Mouse (Mus musculus): ENCODE measurements around the gene Acap1. TPM values are rescaled to one million over a fixed set of nuclear protein-coding genes. Genes with fewer than 3 reads are reported as not detected.

Gene Acap1
- polyA plus RNA-seq, 1 experiment: 11.6 TPM

DNA sequence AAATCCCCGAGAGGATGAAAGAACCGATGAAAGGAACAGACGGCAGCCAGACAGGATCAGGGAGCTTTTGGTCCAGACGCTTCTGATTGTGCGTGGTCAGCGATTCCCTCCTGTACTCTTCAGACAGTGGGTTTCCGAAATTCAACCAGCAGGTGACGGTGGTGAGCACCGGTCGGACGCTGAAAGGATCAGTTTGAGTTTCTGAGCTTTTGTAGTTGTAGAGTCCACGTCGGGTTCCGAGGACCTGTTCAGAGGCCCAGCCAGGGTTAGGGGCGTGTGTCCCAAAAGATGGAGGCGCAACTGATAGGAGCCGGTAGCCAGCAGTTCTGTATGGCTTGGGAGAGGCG lies 14.9 kb downstream of the Acap1 start:
- Histone ChIP-seq H3K36me3 (ENCODE audit: control insufficient read depth, insufficient read depth, low read length) (no peaks in the 10 kb centered on the region), H3K4me1 (ENCODE audit: control insufficient read depth, insufficient read depth, insufficient read length, low read length) (peaks cover 11% of the 10 kb centered on the region), H3K27me3 (ENCODE audit: control insufficient read depth, insufficient read depth, low read length) (no peaks in the 10 kb centered on the region), H3K27ac (ENCODE audit: insufficient read depth, low read depth, low read length) (peak overlapping the region; percentile 75), H3K4me3 (ENCODE audit: low read depth, low read length) (peak overlapping the region; percentile 68)
- under 1% methylated on average over 18 of the region's 18 CpGs for WGBS
- peak; percentile 77; the same call in 1 of the 2 replicates for TF ChIP-seq CTCF (IDR thresholded peaks at IDR 0.05; ENCODE audit: extremely low read depth, insufficient read length, insufficient replicate concordance, low read depth, low read length)
- no peak for TF ChIP-seq POLR2A (IDR thresholded peaks at IDR 0.05; ENCODE audit: low read depth, low read length)

GRCm38 (mm10) chr11:69879711-69880110 lies 15.6 kb downstream of the Acap1 start:
- TF ChIP-seq CTCF (IDR thresholded peaks at IDR 0.05; ENCODE audit: extremely low read depth, insufficient read length, insufficient replicate concordance, low read depth, low read length): no peak
- no peak for TF ChIP-seq POLR2A (IDR thresholded peaks at IDR 0.05; ENCODE audit: low read depth, low read length)
- H3K27me3 ChIP-seq (ENCODE audit: control insufficient read depth, insufficient read depth, low read length): no peaks in the 10 kb centered on the region
- 50% methylated on average over 15 of the region's 15 CpGs for WGBS
- H3K4me3 ChIP-seq (ENCODE audit: low read depth, low read length): peak overlapping the region; percentile 68
- H3K36me3 ChIP-seq (ENCODE audit: control insufficient read depth, insufficient read depth, low read length): no peaks in the 10 kb centered on the region
- H3K4me1 ChIP-seq (ENCODE audit: control insufficient read depth, insufficient read depth, insufficient read length, low read length): peaks cover 11% of the 10 kb centered on the region
- H3K27ac ChIP-seq (ENCODE audit: insufficient read depth, low read depth, low read length): no peak overlapping the region

- 0 out of 2 replicates have a peak overlapping the region, but pooled peaks have one; percentile 68 for H3K4me3 ChIP-seq (ENCODE audit: low read depth, low read length)
- 85% methylated on average over 6 of the region's 6 CpGs for WGBS
- H3K27me3 ChIP-seq (ENCODE audit: control insufficient read depth, insufficient read depth, low read length): no peaks in the 10 kb centered on the region
- H3K4me1 ChIP-seq (ENCODE audit: control insufficient read depth, insufficient read depth, insufficient read length, low read length): peaks cover 11% of the 10 kb centered on the region
- no peak for TF ChIP-seq POLR2A (IDR thresholded peaks at IDR 0.05; ENCODE audit: low read depth, low read length)
- TF ChIP-seq CTCF (IDR thresholded peaks at IDR 0.05; ENCODE audit: extremely low read depth, insufficient read length, insufficient replicate concordance, low read depth, low read length): no peak
- H3K36me3 ChIP-seq (ENCODE audit: control insufficient read depth, insufficient read depth, low read length): no peaks in the 10 kb centered on the region
- H3K27ac ChIP-seq (ENCODE audit: insufficient read depth, low read depth, low read length): no peak overlapping the region
Measured at GRCm38 (mm10) chr11:69878952-69879351, 16.4 kb downstream of the Acap1 start.

- no peak overlapping the region for H3K27ac ChIP-seq (ENCODE audit: insufficient read depth, low read depth, low read length)
- H3K4me1 ChIP-seq (ENCODE audit: control insufficient read depth, insufficient read depth, insufficient read length, low read length): peaks cover 11% of the 10 kb centered on the region
- H3K27me3 ChIP-seq (ENCODE audit: control insufficient read depth, insufficient read depth, low read length): no peaks in the 10 kb centered on the region
- H3K36me3 ChIP-seq (ENCODE audit: control insufficient read depth, insufficient read depth, low read length): no peaks in the 10 kb centered on the region
- no peak for TF ChIP-seq POLR2A (IDR thresholded peaks at IDR 0.05; ENCODE audit: low read depth, low read length)
- no peak for TF ChIP-seq CTCF (IDR thresholded peaks at IDR 0.05; ENCODE audit: extremely low read depth, insufficient read length, insufficient replicate concordance, low read depth, low read length)
- WGBS: 82% methylated on average over 3 of the region's 3 CpGs
- H3K4me3 ChIP-seq (ENCODE audit: low read depth, low read length): no peak overlapping the region
Measured at GRCm38 (mm10) chr11:69878399-69878798, 16.9 kb downstream of the Acap1 start.

GRCm38 (mm10) chr11:69877878-69878277 lies 17.5 kb downstream of the Acap1 start, which contains the start of gene Tmem95:
TSS of gene Tmem95 (minus strand) at chr11:69878018.
- H3K36me3 ChIP-seq (ENCODE audit: control insufficient read depth, insufficient read depth, low read length): no peaks in the 10 kb centered on the region
- no peak within 1 kb of the TSS for H3K4me3 ChIP-seq (ENCODE audit: low read depth, low read length)
- H3K4me1 ChIP-seq (ENCODE audit: control insufficient read depth, insufficient read depth, insufficient read length, low read length): peaks cover 11% of the 10 kb centered on the region
- no peaks in the 10 kb centered on the region for H3K27me3 ChIP-seq (ENCODE audit: control insufficient read depth, insufficient read depth, low read length)
- no peak within 1 kb of the TSS for H3K27ac ChIP-seq (ENCODE audit: insufficient read depth, low read depth, low read length)
- TF ChIP-seq POLR2A (IDR thresholded peaks at IDR 0.05; ENCODE audit: low read depth, low read length) (no peak), CTCF (IDR thresholded peaks at IDR 0.05; ENCODE audit: extremely low read depth, insufficient read length, insufficient replicate concordance, low read depth, low read length) (no peak)
- 79% methylated on average over 11 of the region's 11 CpGs for WGBS

DNA sequence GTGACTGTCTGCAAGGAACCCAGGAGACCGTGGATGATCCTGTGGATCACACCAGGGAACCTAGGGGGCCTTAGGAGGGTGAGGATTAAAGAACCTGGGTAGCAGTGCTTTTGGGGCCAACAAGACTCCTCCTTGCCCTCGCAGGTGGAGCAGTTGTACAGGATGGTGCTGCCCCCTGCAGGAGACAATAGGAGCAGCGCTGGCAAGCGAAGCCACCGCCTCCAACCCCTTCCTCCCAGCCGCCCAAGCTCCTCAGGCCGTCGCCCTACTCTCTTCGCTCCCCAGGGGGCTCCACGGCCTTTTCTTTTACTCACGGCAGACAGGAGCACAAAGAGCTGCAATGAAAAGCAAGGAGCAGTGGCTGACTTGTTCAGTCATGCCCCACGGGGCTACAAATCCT lies 18.5 kb downstream of the Acap1 start:
- no peak for TF ChIP-seq POLR2A (IDR thresholded peaks at IDR 0.05; ENCODE audit: low read depth, low read length)
- peak; percentile 90 for TF ChIP-seq CTCF (IDR thresholded peaks at IDR 0.05; ENCODE audit: extremely low read depth, insufficient read length, insufficient replicate concordance, low read depth, low read length)
- H3K4me3 ChIP-seq (ENCODE audit: low read depth, low read length): no peak overlapping the region
- H3K4me1 ChIP-seq (ENCODE audit: control insufficient read depth, insufficient read depth, insufficient read length, low read length): peaks cover 11% of the 10 kb centered on the region
- no peaks in the 10 kb centered on the region for H3K27me3 ChIP-seq (ENCODE audit: control insufficient read depth, insufficient read depth, low read length)
- H3K36me3 ChIP-seq (ENCODE audit: control insufficient read depth, insufficient read depth, low read length): no peaks in the 10 kb centered on the region
- 1% methylated on average over 12 of the region's 12 CpGs for WGBS
- H3K27ac ChIP-seq (ENCODE audit: insufficient read depth, low read depth, low read length): peak overlapping the region; percentile 17; the same call in 1 of the 2 replicates

GRCm38 (mm10) chr11:69876186-69876585 lies 19.2 kb downstream of the Acap1 start:
- Histone ChIP-seq H3K4me1 (ENCODE audit: control insufficient read depth, insufficient read depth, insufficient read length, low read length) (peaks cover 5% of the 10 kb centered on the region), H3K27me3 (ENCODE audit: control insufficient read depth, insufficient read depth, low read length) (no peaks in the 10 kb centered on the region), H3K4me3 (ENCODE audit: low read depth, low read length) (no peak overlapping the region), H3K27ac (ENCODE audit: insufficient read depth, low read depth, low read length) (peak overlapping the region; percentile 17; the same call in 1 of the 2 replicates), H3K36me3 (ENCODE audit: control insufficient read depth, insufficient read depth, low read length) (no peaks in the 10 kb centered on the region)
- 41% methylated on average over 7 of the region's 7 CpGs for WGBS
- TF ChIP-seq CTCF (IDR thresholded peaks at IDR 0.05; ENCODE audit: extremely low read depth, insufficient read length, insufficient replicate concordance, low read depth, low read length) (no peak), POLR2A (IDR thresholded peaks at IDR 0.05; ENCODE audit: low read depth, low read length) (no peak)
